Mouse (Mus musculus) adrenal gland, adult 8-10 months (tissue): ENCODE measurements around the gene C8a. TPM values are rescaled to one million over a fixed set of nuclear protein-coding genes. Genes with fewer than 3 reads are reported as not detected.
A peak's percentile ranks its signal among the peaks of the same experiment; 100 is the strongest.

Experiments used
- DNase-seq: peaks from one replicate; pipeline ENCODE4 v3.0.0; 2022
- total RNA-seq, 4 experiments: library from RNA; stranded (reverse); gene quantifications; 2 replicates each; pipeline ENCODE4 v1.2.4; 2022

Gene C8a
- total RNA-seq, 4 experiments from 2014 or later = 0.17 to 0.35 (median 0.19) TPM; not detected in 1

- no peak for DNase-seq
Observed at GRCm38 (mm10) chr4:104842204-104842603, 34.0 kb downstream of the C8a start.

DNA sequence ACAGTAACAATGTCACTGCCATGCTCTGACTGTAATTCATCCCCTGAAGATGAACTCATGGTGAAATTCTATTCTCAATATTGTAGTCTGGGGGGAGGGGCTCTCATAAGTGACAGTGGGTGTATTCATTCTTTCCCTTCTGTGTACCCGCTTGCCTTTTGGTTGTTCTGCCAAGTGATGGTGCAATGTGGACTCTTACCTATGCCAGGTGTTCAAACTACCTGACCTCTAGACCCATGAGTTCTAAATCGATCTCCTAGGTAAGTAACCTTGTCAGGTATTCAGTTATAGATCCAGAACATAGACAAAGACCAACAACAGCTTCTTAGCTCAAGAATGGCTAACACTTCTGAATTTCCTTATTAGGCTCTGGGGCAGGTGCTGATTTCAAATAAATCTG lies 37.9 kb downstream of the C8a start:
- no peak for DNase-seq

DNA sequence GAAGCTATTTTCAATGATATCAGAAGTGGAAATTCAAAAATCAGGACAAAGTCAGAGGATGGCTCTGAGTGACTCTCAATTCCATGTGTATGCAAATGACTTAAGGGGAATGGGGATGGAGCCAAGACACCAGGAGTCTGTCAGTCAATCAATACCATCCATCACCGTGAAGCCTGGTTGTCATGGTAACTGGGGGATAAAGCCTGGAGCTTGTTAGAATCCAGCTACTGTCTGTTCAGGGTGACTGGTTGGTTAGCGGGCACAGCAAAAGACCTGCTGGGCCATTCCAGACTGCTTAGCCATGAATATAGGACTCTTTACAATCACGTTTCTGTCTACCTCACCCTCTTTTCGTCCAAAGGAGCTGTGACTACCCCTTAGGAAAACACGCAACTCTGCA lies 41.1 kb downstream of the C8a start:
- DNase-seq = no peak

DNA sequence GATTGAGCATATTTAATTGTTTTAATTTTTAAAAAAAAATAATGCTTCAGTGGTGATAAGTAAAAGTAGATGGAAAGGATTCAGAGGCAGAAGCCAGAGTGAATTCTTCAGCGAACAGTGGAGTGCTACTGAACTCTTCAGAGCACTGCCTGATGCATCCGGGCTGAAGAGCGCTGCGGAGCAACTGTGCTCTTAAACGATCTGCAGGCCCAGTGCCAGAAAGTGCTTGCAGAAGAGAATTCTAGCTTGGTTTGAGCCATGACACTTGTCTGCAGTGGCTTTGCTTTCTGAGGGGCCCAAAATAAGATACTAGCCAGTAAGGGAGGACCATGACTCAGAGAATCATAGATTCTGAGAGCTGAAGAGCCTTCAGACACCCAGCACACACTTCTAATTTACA lies 47.3 kb downstream of the C8a start:
- DNase-seq = no peak

DNA sequence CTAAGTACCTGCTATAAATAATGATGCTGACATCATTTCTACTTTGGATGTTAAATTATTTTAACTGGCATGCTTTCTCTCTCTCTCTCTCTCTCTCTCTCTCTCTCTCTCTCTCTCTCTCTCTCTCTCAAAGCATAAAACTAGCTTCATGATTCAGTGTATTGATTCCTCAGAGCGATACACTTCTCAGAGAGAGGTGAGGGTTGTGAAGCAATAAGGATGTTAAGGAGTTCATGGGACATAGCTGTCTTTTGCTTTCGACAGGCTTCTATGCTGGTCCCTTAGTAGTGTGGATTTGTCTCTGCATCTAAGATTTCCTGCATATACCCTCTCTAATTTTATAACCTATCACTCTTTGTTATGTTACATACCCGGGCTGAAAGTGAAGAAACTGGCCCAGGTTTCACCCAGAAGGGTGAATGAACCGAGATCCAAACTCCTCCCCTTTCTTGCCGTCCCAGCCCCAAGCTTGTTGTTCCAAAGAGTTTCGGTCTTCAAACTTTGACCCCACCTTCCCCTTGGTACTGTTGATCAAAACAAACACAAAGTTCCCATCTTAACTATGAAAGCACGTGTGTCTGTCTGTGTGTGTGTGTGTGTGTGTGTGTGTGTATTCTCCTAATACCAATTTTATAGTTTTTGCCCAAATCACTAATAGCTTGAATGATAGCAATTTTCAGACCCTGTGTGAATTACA lies 51.7 kb downstream of the C8a start:
- DNase-seq = no peak

GRCm38 (mm10) chr4:104823597-104824101 lies 52.5 kb downstream of the C8a start:
- DNase-seq = peak; percentile 73

DNA sequence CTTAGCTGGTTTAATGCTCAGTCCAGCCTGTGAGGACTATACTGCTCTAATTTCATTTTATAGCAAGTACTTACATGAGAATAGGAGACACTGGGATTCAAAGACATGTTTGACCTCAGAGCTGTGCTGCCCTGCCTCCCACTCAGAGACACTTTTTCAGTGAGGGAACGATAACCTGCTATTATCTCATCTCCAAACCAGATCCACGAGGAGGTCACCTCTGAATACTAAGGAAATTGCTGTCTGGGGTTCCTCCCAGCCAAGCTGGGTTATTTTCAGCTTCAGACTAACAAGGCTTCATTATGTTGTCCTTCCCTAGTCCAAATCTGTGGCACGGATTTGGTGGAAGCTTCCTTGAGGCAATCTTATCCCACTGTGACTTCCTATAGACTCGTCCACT lies 56.3 kb downstream of the C8a start:
- no peak for DNase-seq

- peak; percentile 49 for DNase-seq
Observed at GRCm38 (mm10) chr4:104818986-104819385, 57.2 kb downstream of the C8a start.

DNA sequence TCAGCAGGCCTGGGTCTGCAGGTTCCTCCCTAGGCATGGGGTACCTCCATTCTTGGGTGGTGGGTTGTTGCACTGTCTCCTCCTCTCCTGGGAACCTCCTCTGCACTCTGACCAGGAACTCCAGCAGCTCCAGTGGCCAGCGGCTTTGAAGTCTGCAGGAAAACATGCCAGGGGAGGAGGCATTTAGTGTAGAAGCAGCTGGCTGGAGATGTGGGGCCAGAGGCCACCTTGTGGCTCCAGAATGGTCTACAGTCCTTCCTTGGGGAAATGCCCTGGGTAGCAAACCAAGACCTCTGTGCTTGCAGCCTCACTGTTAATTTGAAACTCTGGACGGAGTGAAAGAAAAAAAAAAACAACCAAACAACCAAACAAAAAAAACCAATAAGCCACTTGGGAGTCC lies 58.7 kb downstream of the C8a start:
- no peak for DNase-seq

DNA sequence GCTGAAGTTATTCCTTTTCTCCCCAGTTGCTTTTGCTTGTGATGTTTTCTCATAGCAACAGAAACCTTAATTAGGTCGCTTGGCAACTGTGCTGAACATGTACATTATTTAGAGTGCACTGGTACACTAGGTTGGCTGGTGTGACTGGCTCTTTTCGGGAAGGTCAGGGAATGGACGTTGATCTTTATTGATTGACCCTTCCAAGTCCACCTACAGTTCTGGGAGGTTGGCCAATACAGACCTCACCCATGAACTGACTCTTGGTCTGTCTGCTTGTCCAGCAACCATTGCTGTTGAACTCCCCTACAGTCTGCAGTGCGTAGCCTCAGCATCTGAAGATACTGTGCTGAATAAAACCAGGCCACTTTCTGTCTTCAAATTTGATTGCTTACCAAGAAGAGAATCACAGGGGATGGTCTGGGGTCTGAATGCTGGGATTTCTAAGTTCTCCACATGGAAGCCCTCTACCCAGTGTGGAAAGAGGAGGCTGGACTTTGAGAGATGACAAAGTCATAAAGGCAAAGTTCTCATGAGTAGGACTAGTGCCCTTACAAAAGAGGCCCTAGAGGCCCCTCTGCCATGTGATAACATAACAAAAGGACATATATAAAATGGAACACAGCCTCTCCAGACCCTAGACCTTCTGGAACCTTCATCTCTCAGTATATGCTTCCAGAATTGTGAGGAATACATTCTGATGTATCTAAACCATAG lies 59.5 kb downstream of the C8a start:
- DNase-seq = no peak

GRCm38 (mm10) chr4:104813617-104814016 lies 62.6 kb downstream of the C8a start:
- no peak for DNase-seq

- DNase-seq = no peak
Observed at GRCm38 (mm10) chr4:104810710-104811286, 65.4 kb downstream of the C8a start.

DNA sequence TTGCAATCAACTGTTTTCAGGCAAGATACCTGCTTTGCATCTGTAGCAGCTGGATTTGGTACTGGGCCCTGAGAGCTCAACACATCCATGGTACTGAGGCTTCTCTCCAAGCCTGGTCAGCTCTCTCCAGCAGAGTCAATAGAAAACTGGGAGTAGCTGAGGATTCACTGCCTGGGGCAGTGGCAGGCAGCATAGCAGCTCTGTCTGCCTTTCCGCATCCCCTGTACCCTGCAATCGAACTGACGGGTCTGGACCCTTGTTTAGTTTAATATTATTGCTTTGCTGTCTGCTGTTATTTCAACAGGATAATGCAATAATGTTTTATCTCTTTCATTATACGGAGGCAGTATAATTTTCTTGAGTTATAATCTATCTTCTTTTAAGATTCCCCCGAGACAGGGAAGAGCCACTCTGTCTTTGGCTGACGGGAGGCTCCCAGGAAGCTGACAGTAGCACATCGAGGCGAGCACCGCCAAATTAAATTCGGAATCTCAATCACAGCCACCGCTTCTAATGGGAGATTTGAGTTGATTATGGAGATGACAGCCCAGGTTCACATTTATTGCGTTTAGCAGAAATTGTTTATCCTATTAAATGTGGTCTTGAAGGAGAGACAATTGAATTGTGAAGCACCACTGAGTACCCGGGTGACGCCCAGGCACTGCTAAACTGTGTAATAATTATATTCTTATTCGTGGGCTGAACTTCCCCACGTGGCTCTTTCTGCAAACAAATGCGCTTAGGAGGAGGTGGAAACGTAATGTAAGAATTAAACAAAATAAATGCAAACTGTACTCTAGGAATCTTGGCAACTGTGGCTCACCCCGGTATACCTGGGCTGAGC lies 70.6 kb downstream of the C8a start:
- no peak for DNase-seq

DNA sequence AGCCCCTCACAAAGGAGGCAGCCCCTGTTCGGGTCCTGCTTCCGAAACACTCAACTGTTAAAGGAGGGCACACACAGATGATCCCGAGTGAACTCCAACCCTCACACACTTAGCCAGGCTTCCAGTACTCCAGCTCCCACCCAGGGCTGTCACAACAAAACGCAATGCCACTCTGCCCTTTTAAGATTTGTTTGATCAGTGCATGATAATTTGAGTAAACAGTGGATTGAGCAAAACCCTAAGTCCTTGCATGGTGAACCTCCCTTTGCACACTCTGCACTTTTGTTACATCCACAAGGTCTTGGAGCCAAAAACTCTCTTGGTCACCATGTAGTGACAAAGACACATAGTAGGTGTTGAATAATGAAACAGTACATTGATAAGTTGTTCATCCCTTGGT lies 72.1 kb downstream of the C8a start:
- DNase-seq = no peak

- DNase-seq = no peak
Observed at GRCm38 (mm10) chr4:104801625-104802024, 74.6 kb downstream of the C8a start.

DNA sequence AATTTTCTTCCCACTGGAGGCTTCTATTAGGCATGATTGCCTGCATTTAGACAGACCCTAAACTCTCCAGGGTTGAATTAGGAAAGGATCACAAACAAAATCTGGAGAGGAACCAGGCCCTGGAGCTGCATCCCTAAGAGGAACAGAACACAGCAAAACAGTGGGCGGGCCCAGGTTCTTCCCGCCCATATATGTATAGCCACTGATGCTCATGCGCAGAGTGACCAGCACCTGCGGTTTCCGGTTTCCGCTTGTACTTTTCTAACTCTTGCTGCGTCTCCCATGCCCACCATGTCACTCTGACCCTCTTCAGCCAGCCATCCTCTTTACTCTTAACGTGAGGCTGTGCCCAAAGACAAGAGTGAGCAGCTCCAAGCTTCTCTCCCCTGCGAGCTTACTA lies 77.2 kb downstream of the C8a start:
- no peak for DNase-seq

DNA sequence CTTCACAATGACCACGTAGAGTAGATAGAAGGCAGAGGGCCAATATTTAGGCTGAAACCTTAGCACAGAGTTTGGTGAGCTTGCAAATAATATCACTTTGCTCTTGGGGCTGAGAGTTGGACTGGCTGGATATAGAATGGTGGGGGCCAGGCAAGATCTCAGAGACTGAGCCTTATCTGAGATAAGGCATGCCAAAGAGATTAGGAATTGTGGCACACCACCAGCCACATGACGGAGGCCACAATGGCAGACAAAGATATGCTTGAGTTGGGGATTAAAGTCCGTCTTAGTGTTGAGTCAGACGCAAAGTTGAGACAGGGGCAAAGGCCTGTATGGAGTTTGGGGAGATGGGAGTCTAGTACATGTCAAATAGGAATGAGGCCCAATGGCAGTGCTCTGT lies 84.1 kb downstream of the C8a start:
- DNase-seq = no peak

DNA sequence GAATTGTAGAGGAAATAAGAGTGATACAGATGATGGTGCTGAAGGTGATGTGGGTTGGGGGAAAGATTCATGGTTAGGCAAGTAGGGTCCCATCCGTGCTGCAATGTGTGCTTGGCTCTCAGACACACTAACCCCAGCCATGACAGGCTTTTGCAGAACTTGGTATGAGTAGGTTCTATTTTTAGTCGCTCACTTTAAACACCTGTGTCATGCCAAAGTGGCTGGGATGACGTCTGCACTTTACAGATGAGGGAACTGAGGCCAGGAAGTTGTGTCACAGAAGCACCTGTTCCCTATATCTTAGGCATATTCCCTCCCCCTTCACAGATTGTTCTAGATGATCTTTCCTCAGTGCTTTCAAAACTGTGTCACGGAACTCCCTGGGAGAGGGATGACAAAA lies 93.9 kb downstream of the C8a start:
- DNase-seq = no peak

DNA sequence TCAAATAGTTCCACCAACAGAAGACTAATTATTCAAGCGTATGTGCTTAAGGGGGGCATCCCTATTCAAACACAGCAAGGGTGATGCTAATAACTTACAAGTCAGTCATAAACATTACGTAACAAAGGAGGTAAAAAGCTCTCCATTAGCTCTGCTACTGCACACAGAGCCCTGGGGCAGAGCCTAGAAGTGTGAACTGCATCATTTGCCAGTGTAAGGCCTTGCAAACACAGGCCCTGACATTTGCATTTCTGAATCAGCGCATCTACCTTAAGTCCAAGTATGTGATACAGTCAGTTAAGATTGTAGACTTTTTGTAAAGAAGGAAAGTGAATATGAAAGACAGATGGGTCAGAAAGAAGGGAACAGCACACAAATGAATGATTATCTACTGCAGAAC lies 94.8 kb downstream of the C8a start:
- no peak for DNase-seq

DNA sequence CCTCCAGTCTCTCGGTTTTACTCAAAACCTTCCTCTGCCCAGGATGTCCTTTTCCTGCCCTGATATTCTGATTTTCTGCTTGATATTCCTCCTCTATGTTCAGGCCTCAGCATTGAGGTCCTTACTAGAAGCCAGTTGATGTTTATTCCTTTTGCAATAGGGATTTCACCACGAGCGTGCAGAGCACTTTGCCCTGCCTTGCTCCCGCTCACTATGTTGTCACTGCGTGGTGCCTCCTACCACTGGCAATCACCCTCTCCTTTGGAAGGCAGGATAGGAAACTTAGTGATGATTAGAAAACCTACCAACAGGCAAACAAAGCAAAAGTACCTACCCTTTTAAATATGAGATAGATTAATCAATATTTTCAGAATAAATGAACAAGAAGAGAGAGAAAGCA lies 96.7 kb downstream of the C8a start:
- DNase-seq = no peak

DNA sequence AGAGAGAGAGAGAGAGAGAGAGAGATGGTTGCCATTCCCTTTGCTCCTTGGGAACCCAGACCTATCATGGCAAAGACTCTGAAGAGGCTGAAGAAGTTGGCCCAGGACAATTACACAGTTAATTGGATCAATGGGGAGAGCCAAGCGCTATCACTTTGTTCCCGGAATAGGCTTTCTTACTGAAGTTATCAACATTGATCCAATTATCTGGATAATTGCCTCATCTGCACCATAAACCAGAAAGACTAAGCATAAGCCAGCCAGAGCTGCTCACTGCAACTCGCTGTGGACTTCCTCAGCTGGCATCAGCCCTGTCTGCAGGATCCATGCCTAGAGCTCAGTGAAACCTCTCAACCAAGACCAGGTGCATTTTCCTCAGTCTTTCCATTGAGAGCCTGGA lies 100.6 kb downstream of the C8a start:
- DNase-seq = no peak

DNA sequence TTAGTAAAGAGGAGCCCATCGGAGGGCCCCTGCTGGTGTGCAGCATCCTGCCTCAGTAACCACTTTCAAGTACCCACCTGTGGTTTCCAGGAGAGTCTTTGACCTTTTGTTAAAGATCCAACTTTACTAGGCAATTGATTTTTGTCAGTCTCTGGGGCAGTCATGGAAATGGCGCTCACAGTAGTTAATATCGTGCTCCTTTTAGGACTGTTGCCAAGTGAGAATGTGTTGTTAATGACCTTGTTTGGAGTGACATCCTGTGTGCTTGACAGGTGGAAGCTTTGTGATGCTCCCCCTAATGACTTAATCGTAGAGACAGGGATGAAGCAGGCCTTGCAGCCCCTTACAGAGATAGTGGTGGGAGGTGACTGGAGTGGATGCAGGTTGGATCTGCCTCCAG lies 105.9 kb downstream of the C8a start:
- DNase-seq = no peak

DNA sequence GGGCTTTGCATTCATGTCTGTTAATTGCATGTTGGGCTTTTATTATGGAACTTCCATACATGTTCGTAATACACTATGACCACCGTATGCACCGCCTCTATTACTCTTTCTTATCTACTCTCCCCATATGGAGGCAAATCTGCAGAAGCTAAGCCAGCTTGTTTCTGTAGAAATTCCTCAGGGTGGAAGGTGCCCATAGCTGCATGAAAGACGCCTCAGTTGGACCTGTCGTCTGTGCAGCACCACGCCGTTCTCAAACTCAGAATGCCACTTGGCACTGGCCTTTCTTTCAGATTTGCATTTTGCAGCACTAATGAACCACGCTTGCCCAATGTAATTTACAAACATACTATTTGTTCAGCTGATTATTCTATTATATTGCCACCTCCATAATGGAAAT lies 106.6 kb downstream of the C8a start:
- DNase-seq = no peak
